Mouse (Mus musculus): Measurements from ENCODE around the gene Gprc5c.

DNA sequence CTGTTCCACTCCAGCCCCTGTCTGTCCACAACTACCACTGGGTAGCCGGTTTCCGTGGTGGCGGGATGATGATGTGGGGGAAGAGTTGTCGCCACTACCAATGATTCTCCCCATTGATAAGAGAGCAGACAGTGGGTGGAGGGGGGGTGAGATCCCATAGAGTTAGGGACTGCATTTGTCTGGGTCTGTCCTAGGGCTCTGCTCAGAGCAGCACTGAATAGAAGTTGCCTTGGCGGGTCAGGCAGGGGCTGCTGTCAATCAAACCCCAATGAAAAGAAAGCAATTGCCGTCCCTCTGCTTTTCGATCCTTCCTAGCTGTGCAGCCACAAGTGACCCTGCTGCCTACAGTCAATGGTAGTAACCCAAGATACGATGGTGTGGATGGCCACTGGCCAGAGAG is 47.0 kb upstream of the Gprc5c start:
- TF ChIP-seq POLR2A (IDR thresholded peaks at IDR 0.05; ENCODE audit: borderline replicate concordance, low read depth, low read length): no peak
- no peak for TF ChIP-seq CTCF (IDR thresholded peaks at IDR 0.05; ENCODE audit: low read depth, low read length)
